Mouse (Mus musculus): ENCODE measurements at regions not wholly inside any gene's neighbourhood (a gene's known extent, or its start where the extent isn't known, plus 50 kb on each side); places are given as distances from the start of the nearest gene placed in this dataset.

DNA sequence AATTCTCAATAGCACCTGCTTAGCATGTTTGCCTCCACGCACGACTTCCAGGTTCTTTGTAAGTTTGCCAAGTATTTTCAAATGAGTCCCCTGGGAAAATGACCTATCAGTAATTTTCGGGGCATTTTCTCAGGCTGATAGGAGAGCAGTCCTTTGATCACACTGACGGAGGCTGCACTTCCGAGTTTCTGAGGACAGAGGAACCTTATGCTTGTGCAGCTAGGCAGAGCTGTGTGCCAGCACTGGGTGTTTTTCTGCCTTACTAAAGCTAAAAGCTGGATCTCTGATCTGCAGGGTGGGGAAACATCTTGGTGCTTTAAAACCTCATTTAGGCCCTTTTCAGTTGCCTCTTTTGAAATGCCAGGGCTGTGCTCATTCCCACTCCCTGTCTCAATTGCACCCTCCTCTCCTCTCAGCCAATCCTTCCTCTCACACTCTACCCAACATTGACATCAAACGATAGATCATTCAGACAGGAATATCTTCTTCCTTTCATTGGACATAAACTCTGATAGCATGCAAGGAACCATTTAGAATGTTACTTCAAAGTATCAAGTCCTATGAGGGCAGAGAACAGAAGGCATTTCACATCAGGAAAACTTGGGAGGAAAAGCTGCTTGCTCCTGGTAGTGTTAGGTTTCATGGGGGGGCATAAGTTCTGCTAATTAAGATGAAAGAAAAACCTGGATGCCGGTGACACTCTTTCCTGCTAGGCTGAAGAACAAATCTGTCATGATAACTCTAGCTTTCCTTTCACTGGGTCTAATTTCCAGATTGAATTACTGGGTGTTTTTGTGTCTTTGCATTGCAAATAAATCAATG, 95.3 kb downstream of the Lurap1l start:
- Histone ChIP-seq H3K4me2 (ENCODE audit: low read depth, low read length, severe bottlenecking) (no peak overlapping the region), H3K9me3 (ENCODE audit: control insufficient read depth, low read length) (no peaks in the 10 kb centered on the region; the same call in 1 of the 2 replicates), H3K36me3 (ENCODE audit: control insufficient read depth, insufficient read depth, low read length) (no peaks in the 10 kb centered on the region), H3K9ac (ENCODE audit: low read length) (no peak overlapping the region), H3K27ac (ENCODE audit: low read depth, low read length) (no peak overlapping the region), H3K4me1 (replicated peaks; ENCODE audit: control insufficient read depth, insufficient read depth, low read length) (no peaks in the 10 kb centered on the region), H3K27me3 (ENCODE audit: control insufficient read depth, insufficient read depth, low read length) (no peaks in the 10 kb centered on the region), H3K4me3 (ENCODE audit: low read depth, low read length) (no peak overlapping the region)
- DNase-seq (ENCODE audit: low spot score) (no peak), ATAC-seq (replicated peaks; ENCODE audit: low FRiP score) (no peak)
- 59% methylated on average over 7 of the region's 7 CpGs for WGBS

DNA sequence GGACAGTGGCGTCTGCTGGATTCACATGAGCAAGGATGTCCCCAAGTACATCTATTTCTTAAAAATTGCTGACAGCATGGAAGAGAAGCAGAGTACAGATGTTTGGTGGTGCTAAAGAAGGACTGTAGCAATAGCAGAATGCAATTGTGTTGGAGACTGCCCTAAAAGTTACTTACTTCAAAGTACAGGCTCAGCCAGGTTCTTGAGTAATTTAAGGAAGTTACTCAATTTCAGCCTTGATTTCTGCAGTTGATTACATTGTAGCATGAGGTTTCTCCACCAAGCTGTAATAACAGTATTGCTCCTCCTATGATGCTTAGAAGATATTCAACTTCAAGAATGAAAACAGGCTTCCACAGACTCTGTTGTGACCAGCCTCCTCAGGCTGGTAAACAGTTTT, 96.1 kb downstream of the Lurap1l start:
- ATAC-seq (replicated peaks; ENCODE audit: low FRiP score) (no peak), DNase-seq (ENCODE audit: low spot score) (no peak)
- Histone ChIP-seq H3K27ac (ENCODE audit: low read depth, low read length) (no peak overlapping the region), H3K4me1 (replicated peaks; ENCODE audit: control insufficient read depth, insufficient read depth, low read length) (no peaks in the 10 kb centered on the region), H3K4me3 (ENCODE audit: low read depth, low read length) (no peak overlapping the region), H3K9me3 (ENCODE audit: control insufficient read depth, low read length) (no peaks in the 10 kb centered on the region), H3K4me2 (ENCODE audit: low read depth, low read length, severe bottlenecking) (no peak overlapping the region), H3K9ac (ENCODE audit: low read length) (no peak overlapping the region), H3K27me3 (ENCODE audit: control insufficient read depth, insufficient read depth, low read length) (no peaks in the 10 kb centered on the region), H3K36me3 (ENCODE audit: control insufficient read depth, insufficient read depth, low read length) (no peaks in the 10 kb centered on the region)
- WGBS = 96% methylated on average over 1 of the region's 1 CpGs

- no peak for ATAC-seq (replicated peaks; ENCODE audit: low FRiP score)
- Histone ChIP-seq H3K9ac (ENCODE audit: low read length) (no peak overlapping the region), H3K36me3 (ENCODE audit: control insufficient read depth, insufficient read depth, low read length) (no peaks in the 10 kb centered on the region), H3K4me3 (ENCODE audit: low read depth, low read length) (no peak overlapping the region), H3K4me2 (ENCODE audit: low read depth, low read length, severe bottlenecking) (no peak overlapping the region), H3K27ac (ENCODE audit: low read depth, low read length) (no peak overlapping the region), H3K4me1 (replicated peaks; ENCODE audit: control insufficient read depth, insufficient read depth, low read length) (no peaks in the 10 kb centered on the region), H3K27me3 (ENCODE audit: control insufficient read depth, insufficient read depth, low read length) (no peaks in the 10 kb centered on the region), H3K9me3 (ENCODE audit: control insufficient read depth, low read length) (no peaks in the 10 kb centered on the region)
- DNase-seq (ENCODE audit: low spot score) = no peak
- WGBS = 42% methylated on average over 2 of the region's 2 CpGs
These were observed 111.4 kb downstream of the Lurap1l start for GRCm38 (mm10) chr4:81021850-81022249.

DNA sequence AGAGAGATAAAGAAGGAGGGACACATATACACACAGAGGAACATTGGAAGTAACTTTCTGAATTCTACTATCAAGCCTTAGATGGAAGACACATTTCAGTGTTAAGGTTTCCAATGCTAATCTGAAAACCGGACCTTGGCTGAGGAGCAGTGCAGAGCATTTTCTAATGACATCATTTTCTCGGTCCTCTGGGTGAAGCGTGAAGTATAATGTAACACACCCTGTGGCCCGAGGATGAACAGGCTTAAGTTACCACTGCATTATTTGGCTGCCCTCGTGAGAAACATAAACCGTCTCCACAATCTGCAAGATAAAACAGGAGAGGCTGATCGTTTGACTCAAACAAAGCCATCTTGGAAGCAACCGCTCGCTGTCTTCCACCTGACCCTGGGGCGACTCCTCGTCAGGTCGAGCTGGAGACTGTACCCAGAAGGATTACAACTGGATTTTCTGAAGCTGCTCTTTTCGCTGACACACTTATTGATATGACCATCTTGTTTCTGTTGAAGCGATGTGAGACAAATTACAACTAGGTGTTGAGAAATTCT, 113.1 kb downstream of the Lurap1l start:
- no peak for DNase-seq (ENCODE audit: low spot score)
- no peak overlapping the region for H3K4me2 ChIP-seq (ENCODE audit: low read depth, low read length, severe bottlenecking)
- 76% methylated on average over 14 of the region's 14 CpGs for WGBS
- no peaks in the 10 kb centered on the region for H3K36me3 ChIP-seq (ENCODE audit: control insufficient read depth, insufficient read depth, low read length)
- H3K9ac ChIP-seq (ENCODE audit: low read length) = no peak overlapping the region
- no peak for ATAC-seq (replicated peaks; ENCODE audit: low FRiP score)
- no peaks in the 10 kb centered on the region for H3K27me3 ChIP-seq (ENCODE audit: control insufficient read depth, insufficient read depth, low read length)
- H3K4me3 ChIP-seq (ENCODE audit: low read depth, low read length) = no peak overlapping the region
- no peaks in the 10 kb centered on the region for H3K4me1 ChIP-seq (replicated peaks; ENCODE audit: control insufficient read depth, insufficient read depth, low read length)
- no peaks in the 10 kb centered on the region for H3K9me3 ChIP-seq (ENCODE audit: control insufficient read depth, low read length)
- no peak overlapping the region for H3K27ac ChIP-seq (ENCODE audit: low read depth, low read length)

- WGBS = 97% methylated on average over 1 of the region's 1 CpGs
- no peak overlapping the region for H3K4me2 ChIP-seq (ENCODE audit: low read depth, low read length, severe bottlenecking)
- no peaks in the 10 kb centered on the region for H3K27me3 ChIP-seq (ENCODE audit: control insufficient read depth, insufficient read depth, low read length)
These were observed 117.1 kb downstream of the Lurap1l start for GRCm38 (mm10) chr4:81027558-81027957.

DNA sequence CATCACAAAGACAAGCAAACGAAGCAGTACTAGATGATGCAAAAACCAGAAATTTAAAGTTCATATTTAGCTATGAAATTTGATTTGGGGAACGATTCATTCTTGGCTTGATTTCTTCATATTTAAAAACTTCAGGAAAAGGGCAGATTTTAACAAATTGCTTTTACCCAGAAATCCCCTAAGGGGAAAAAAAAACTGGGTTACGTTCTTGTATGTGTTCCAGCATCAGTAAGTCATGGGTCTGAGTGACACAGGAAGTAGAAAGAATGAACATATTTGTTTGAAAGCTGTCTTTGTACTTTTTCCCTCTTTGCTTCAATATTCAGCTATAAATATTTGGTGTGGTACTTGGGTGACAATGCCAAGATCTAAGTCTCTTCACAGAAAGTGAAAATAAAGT, 120.2 kb downstream of the Lurap1l start:
- Histone ChIP-seq H3K36me3 (ENCODE audit: control insufficient read depth, insufficient read depth, low read length) (no peaks in the 10 kb centered on the region), H3K27ac (ENCODE audit: low read depth, low read length) (no peak overlapping the region), H3K9me3 (ENCODE audit: control insufficient read depth, low read length) (no peaks in the 10 kb centered on the region), H3K27me3 (ENCODE audit: control insufficient read depth, insufficient read depth, low read length) (no peaks in the 10 kb centered on the region), H3K9ac (ENCODE audit: low read length) (no peak overlapping the region), H3K4me3 (ENCODE audit: low read depth, low read length) (no peak overlapping the region), H3K4me2 (ENCODE audit: low read depth, low read length, severe bottlenecking) (no peak overlapping the region), H3K4me1 (replicated peaks; ENCODE audit: control insufficient read depth, insufficient read depth, low read length) (no peaks in the 10 kb centered on the region)
- no peak for DNase-seq (ENCODE audit: low spot score)
- 87% methylated on average over 3 of the region's 3 CpGs for WGBS
- no peak for ATAC-seq (replicated peaks; ENCODE audit: low FRiP score)

More at GRCm38 (mm10) chr4:81027558-81027957, 117.1 kb downstream of the Lurap1l start:
- Histone ChIP-seq H3K4me1 (replicated peaks; ENCODE audit: control insufficient read depth, insufficient read depth, low read length) (no peaks in the 10 kb centered on the region), H3K36me3 (ENCODE audit: control insufficient read depth, insufficient read depth, low read length) (no peaks in the 10 kb centered on the region), H3K9ac (ENCODE audit: low read length) (no peak overlapping the region), H3K9me3 (ENCODE audit: control insufficient read depth, low read length) (no peaks in the 10 kb centered on the region), H3K4me3 (ENCODE audit: low read depth, low read length) (no peak overlapping the region), H3K27ac (ENCODE audit: low read depth, low read length) (no peak overlapping the region)
- no peak for ATAC-seq (replicated peaks; ENCODE audit: low FRiP score)
- DNase-seq (ENCODE audit: low spot score) = no peak

GRCm38 (mm10) chr4:81037336-81037902, 127.0 kb downstream of the Lurap1l start:
- no peak for DNase-seq (ENCODE audit: low spot score)
- Histone ChIP-seq H3K4me3 (ENCODE audit: low read depth, low read length) (no peak overlapping the region), H3K9ac (ENCODE audit: low read length) (no peak overlapping the region), H3K9me3 (ENCODE audit: control insufficient read depth, low read length) (no peaks in the 10 kb centered on the region), H3K4me1 (replicated peaks; ENCODE audit: control insufficient read depth, insufficient read depth, low read length) (no peaks in the 10 kb centered on the region), H3K27me3 (ENCODE audit: control insufficient read depth, insufficient read depth, low read length) (no peaks in the 10 kb centered on the region), H3K4me2 (ENCODE audit: low read depth, low read length, severe bottlenecking) (no peak overlapping the region), H3K36me3 (ENCODE audit: control insufficient read depth, insufficient read depth, low read length) (no peaks in the 10 kb centered on the region), H3K27ac (ENCODE audit: low read depth, low read length) (no peak overlapping the region)
- no peak for ATAC-seq (replicated peaks; ENCODE audit: low FRiP score)

GRCm38 (mm10) chr4:81058227-81058626, 147.8 kb downstream of the Lurap1l start:
- H3K9me3 ChIP-seq (ENCODE audit: control insufficient read depth, low read length) = no peaks in the 10 kb centered on the region
- no peak overlapping the region for H3K4me3 ChIP-seq (ENCODE audit: low read depth, low read length)
- no peak overlapping the region for H3K27ac ChIP-seq (ENCODE audit: low read depth, low read length)
- 81% methylated on average over 1 of the region's 1 CpGs for WGBS
- H3K4me2 ChIP-seq (ENCODE audit: low read depth, low read length, severe bottlenecking) = no peak overlapping the region
- no peaks in the 10 kb centered on the region for H3K27me3 ChIP-seq (ENCODE audit: control insufficient read depth, insufficient read depth, low read length)
- no peak overlapping the region for H3K9ac ChIP-seq (ENCODE audit: low read length)
- DNase-seq (ENCODE audit: low spot score) = no peak
- H3K36me3 ChIP-seq (ENCODE audit: control insufficient read depth, insufficient read depth, low read length) = no peaks in the 10 kb centered on the region
- H3K4me1 ChIP-seq (replicated peaks; ENCODE audit: control insufficient read depth, insufficient read depth, low read length) = no peaks in the 10 kb centered on the region
- ATAC-seq (replicated peaks; ENCODE audit: low FRiP score) = no peak

GRCm38 (mm10) chr4:81058809-81059208, 148.4 kb downstream of the Lurap1l start:
- Histone ChIP-seq H3K4me1 (replicated peaks; ENCODE audit: control insufficient read depth, insufficient read depth, low read length) (no peaks in the 10 kb centered on the region), H3K4me2 (ENCODE audit: low read depth, low read length, severe bottlenecking) (no peak overlapping the region), H3K27me3 (ENCODE audit: control insufficient read depth, insufficient read depth, low read length) (no peaks in the 10 kb centered on the region), H3K27ac (ENCODE audit: low read depth, low read length) (no peak overlapping the region), H3K36me3 (ENCODE audit: control insufficient read depth, insufficient read depth, low read length) (no peaks in the 10 kb centered on the region), H3K4me3 (ENCODE audit: low read depth, low read length) (no peak overlapping the region), H3K9ac (ENCODE audit: low read length) (no peak overlapping the region), H3K9me3 (ENCODE audit: control insufficient read depth, low read length) (no peaks in the 10 kb centered on the region)
- 91% methylated on average over 5 of the region's 5 CpGs for WGBS
- DNase-seq (ENCODE audit: low spot score) (no peak), ATAC-seq (replicated peaks; ENCODE audit: low FRiP score) (no peak)
